Mouse (Mus musculus) megakaryocyte-erythroid progenitor cell, adult 5 weeks (primary cell): ENCODE measurements around the gene AL731706.1. TPM values are rescaled to one million over a fixed set of nuclear protein-coding genes. Genes with fewer than 3 reads are reported as not detected.

Source experiments
- polyA plus RNA-seq: library from polyadenylated mRNA; stranded (reverse); fragments of >175 nt; gene quantifications from 2 replicates; pipeline ENCODE4 v1.2.3, GENCODE M21; 2012

AL731706.1 gene
- 1.7 and 2.3 TPM in 2 replicates for polyA plus RNA-seq

GRCm38 (mm10) chr2:136891068-136891950, at the start of gene AL731706.1, which contains the start of the genes Slx4ip and Mkks:
Gene AL731706.1 (minus strand): TSS chr2:136891389.
Gene Slx4ip (plus strand): TSS chr2:136891218.
Gene Mkks (minus strand): TSS chr2:136891389.

DNA sequence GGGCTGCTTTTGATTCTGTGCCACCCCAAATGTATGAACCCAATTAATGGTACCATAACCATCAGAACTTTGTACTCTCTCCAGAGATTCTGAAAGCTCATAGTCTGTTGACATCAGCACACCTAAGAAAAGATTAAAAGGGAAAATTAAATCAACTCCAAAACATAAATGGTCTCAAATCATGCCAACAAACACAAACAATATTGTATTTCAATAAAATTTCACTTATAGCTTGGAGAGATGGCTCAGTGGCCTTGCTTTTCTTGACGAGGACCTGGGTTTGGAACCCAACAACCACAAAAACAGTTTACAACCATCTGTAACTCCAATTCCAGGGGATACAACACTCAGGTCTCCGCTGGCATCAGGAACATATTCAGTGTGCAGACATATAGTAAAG, 5.6 kb downstream of the AL731706.1 start, which contains the start of gene AL731706.2:
TSS of gene AL731706.2 (minus strand) at position 101 of the 400 bp plus-strand sequence.

Other genes with a start within 250 kb of the AL731706.1 start
- gene Snap25, start 177.9 kb downstream of the AL731706.1 start, polyA plus RNA-seq, result not detected in 2 replicates
- gene AL731706.2, start 5.7 kb downstream of the AL731706.1 start, polyA plus RNA-seq, result 2.7 TPM in 1 of 2 replicates, not detected in the other
- gene Slx4ip, start 171 bp downstream of the AL731706.1 start, polyA plus RNA-seq, result 0.44 and 0.51 TPM in 2 replicates
- 0.29 and 0.31 TPM in 2 replicates for gene Mkks, start within 50 bp of the AL731706.1 start, polyA plus RNA-seq
- 0.20 and 0.70 TPM in 2 replicates for gene Jag1, start 225.3 kb upstream of the AL731706.1 start, polyA plus RNA-seq